Mouse (Mus musculus) layer of hippocampus, postnatal 36 days (tissue): ENCODE data around the gene Olfr843. TPM values are rescaled to one million over a fixed set of nuclear protein-coding genes. Genes with fewer than 3 reads are reported as not detected.

ENCODE experiments used
- DNase-seq, 2 experiments: peaks; one replicate each; pipeline ENCODE4 v3.0.0; 2022
- total RNA-seq, 2 experiments: library from RNA; stranded (reverse); gene quantifications; 2 replicates each; pipeline ENCODE4 v1.2.3; 2021

Gene Olfr843
- not detected for total RNA-seq

DNA sequence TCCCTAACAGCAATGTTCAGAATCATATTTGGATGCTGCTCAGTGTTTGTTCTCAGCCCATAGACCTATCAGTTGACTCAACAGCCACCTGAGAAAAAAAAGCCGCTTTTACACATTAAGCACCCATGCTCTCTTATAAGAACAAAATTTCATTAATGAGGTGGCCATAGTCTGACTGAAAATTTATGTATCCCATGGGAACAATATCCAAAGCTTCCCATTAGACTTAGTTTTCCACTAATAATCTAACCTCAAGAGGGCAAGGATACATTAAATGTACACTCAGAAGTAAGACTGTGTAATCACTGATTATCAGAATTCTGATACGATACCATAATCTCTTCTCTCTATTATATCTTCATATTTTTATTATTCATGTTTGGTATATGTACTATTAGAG, at the start of gene Olfr843:
Olfr843 (minus strand) TSS at position 101 of the 400 bp plus-strand sequence.
- DNase-seq, result no peak

Other genes with a start within 250 kb of the Olfr843 start
- gene Olfr835, start 219.3 kb downstream of the Olfr843 start, total RNA-seq, result not detected
- not detected for gene Olfr836, start 131.6 kb downstream of the Olfr843 start, total RNA-seq
- gene Olfr837, start 115.7 kb downstream of the Olfr843 start, total RNA-seq, result not detected
- under 1 TPM; 0.05 to 0.07 TPM for gene Olfr839-ps1, start 74.7 kb downstream of the Olfr843 start, total RNA-seq
- not detected for gene Olfr844, start 64.4 kb upstream of the Olfr843 start, total RNA-seq
- gene Olfr845, start 84.5 kb upstream of the Olfr843 start, total RNA-seq, result not detected
- gene Olfr846, start 112.0 kb upstream of the Olfr843 start, total RNA-seq, result not detected
- gene Olfr847, start 126.7 kb upstream of the Olfr843 start, total RNA-seq, result not detected
- not detected for gene Olfr849, start 188.3 kb upstream of the Olfr843 start, total RNA-seq
- not detected for gene Olfr850, start 226.3 kb upstream of the Olfr843 start, total RNA-seq
- gene Olfr851, start 241.3 kb upstream of the Olfr843 start, total RNA-seq, result not detected